Mouse (Mus musculus) gastrocnemius, postnatal 10 days (tissue): ENCODE measurements around the gene Ier5. TPM values are rescaled to one million over a fixed set of nuclear protein-coding genes. Genes with fewer than 3 reads are reported as not detected.

Experiments used
- DNase-seq: peaks from one replicate; pipeline ENCODE4 v3.0.0; 2021; ENCODE audit warnings: mixed read lengths
- total RNA-seq, 2 experiments: library from RNA; stranded (reverse); gene quantifications; 2 replicates each; pipeline ENCODE4 v1.2.3; 2021

The Ier5 gene
- total RNA-seq, 2 experiments from 2014 or later: 5.8 to 9.1 TPM

GRCm38 (mm10) chr1:155077675-155078074 is 21.8 kb downstream of the Ier5 start:
- DNase-seq: no peak

DNA sequence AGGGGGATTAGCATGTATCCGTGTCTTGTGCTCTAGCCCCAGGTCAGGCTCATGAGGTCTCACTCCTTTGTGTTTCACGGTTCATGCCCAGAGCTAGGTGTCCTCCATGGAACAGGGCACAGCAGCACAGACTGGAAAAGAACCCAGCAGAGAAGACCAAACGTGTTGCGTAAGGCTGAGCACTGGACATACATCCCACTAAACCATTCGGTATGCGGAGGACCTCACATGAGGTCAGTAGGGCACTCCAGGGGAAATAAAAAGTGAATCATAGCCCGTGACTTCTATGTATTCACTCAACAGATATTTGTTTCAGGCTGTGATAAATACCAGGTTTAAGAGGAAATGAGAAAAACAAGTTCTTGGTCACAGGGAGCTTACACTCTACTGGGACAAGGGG is 23.6 kb downstream of the Ier5 start:
- no peak for DNase-seq

GRCm38 (mm10) chr1:155074856-155075255 is 24.6 kb downstream of the Ier5 start:
- no peak for DNase-seq

GRCm38 (mm10) chr1:155073905-155074304 is 25.5 kb downstream of the Ier5 start:
- no peak for DNase-seq

GRCm38 (mm10) chr1:155073133-155073532 is 26.3 kb downstream of the Ier5 start:
- DNase-seq: no peak

DNA sequence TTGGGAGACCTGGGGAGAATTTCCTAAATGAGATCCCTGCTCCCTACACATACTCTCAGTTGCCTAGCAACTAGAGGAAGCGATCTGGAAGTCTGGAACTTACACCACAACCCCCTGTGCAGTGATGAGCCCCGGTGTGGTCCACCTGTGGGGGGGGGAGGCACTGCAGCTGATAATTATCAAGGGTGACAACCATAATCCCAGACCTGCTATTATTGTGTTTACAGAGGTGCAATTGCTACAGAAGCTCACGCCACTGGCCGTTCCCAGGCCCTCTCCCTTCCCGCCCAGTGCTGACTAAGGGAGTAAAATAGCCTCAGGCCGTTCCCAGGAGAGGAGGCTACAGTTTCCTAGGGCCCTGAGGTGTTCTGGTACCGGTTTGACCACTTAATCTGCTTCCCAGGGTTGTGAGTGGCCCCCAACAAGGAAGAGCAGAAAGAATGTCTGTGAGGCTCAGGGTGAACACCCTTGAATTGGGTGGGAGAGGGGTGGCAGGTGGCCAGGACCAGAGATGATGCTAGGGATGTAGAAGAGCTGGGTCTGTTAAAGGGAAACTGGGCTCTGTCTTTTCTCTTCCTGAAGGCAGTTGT is 28.1 kb downstream of the Ier5 start:
- DNase-seq: no peak

- no peak for DNase-seq
These were observed 28.7 kb downstream of the Ier5 start for GRCm38 (mm10) chr1:155070561-155071286.

DNA sequence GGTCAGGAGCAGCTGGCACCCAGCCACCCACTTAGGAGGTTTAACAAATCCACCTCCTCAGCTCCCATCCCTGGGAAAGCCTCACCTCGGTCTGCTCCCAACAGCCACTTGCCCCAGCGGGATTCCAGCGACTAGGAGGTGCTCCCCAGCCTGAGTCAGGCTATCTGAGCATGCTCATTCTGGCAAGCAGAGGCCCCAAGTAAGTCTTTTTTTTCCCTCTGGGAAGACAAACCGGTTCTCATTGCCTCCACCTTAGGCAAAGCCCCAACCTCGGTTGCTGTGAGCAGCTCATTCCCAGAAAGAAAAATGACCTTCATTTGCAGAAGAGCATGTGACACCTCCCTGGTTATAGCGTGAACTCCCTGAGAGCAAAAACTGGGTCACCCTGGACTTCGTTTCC is 29.7 kb downstream of the Ier5 start:
- no peak for DNase-seq

DNA sequence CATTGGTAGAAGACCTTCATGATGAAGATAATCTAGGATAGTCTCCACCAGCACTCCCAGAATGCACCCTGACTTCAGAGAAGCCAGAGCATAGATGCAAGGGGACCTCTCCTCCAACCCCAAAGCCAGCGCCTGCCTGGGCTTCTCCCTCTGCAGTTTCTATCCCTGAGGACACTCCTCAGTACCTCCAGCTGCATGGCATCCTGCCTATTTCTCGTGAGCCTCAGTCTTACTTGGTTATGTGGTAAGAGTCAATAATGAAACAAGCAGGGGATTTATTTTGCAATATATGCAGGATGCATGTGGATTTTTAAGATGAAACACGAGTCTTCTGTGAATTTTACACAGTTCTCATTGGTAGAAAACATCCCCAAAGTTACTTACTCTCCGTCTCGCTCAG is 33.2 kb downstream of the Ier5 start:
- no peak for DNase-seq

DNA sequence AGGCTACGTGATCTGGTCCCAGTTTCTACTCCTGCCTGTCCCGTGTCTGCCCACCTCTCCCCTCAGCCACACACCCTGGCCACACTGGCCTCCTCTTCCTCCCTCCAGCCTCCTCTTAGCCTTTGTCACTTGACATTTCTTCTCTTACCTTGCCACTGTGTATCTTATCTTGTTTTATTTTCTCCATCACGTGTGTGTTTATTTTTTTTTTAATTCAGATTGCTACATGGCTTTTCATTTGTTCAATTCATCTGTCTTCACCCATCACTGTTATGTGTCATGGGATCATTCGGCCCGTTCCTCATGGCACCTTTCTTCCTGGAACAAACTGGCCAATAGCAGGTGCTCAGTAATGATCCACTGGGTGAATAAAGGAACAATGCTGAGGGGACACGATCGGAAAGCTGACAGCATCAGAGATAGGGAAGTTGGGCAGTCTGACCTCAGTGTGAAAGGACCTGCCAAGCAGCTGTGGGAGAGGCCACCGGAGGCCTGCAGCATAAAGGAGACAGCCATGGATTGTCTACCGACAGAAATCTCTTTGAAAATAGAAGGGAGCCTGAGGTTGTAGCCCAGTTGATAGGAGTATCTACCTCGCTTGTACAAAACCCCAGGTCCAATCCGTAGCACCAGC is 34.3 kb downstream of the Ier5 start:
- DNase-seq: no peak

GRCm38 (mm10) chr1:155064649-155065048 is 34.8 kb downstream of the Ier5 start:
- DNase-seq: no peak

DNA sequence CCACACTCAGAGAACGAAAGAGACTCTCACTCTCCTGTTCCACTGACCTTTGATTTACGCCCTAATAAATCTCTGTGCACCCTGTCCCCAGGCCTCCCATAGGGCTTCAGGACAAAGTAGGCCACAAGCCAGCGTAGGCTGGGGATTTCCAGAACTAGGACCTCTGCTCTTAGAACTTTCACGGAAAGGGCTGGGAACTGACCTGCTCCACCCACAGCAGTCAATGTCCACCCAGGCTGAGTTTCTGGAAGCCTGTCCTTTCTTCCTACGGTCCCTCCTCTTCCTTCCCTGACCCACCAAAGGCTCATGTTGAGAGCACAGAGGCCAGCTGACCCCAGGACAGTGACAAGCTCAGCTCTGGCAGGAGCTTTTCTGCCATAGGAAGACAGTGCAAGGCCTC is 35.3 kb downstream of the Ier5 start:
- no peak for DNase-seq

DNA sequence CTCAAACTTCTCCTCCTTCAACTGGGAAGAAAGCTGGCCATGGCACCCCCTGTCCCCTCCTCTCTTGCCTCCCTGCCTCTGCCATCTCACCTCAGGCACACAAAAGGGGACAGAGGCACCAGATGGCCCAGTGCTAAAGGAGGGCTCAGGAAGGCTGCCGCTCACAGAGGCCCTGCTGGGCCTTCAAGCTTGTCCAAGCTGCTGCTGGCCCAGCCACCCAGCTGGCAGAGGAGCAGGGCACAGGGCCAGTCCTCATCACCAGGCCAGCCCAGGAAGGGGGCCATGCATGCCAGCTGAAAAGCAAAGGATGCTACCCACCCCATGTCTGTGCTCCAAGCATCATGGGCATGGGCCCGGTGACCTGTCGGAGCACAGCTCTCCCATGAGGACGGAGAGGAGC is 36.5 kb downstream of the Ier5 start:
- no peak for DNase-seq

DNA sequence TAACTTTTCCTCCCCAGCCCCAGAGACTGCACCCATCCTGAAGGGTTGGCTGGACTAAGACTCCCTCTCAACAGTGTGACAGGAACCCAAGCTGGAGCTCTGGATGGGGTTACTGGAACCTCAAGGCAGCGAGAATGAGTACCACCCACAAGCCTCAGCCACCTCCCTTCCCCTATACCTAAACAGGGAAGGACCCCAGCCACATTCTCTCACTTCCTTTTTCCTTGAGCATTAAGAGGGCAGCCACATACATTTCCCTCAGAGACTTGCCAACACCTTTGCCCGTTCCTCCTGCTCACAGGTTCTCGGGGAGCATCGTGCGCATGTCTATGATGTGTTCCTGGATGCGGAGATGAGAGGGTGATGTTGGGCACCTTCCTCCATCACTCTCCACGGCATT is 37.4 kb downstream of the Ier5 start:
- no peak for DNase-seq

DNA sequence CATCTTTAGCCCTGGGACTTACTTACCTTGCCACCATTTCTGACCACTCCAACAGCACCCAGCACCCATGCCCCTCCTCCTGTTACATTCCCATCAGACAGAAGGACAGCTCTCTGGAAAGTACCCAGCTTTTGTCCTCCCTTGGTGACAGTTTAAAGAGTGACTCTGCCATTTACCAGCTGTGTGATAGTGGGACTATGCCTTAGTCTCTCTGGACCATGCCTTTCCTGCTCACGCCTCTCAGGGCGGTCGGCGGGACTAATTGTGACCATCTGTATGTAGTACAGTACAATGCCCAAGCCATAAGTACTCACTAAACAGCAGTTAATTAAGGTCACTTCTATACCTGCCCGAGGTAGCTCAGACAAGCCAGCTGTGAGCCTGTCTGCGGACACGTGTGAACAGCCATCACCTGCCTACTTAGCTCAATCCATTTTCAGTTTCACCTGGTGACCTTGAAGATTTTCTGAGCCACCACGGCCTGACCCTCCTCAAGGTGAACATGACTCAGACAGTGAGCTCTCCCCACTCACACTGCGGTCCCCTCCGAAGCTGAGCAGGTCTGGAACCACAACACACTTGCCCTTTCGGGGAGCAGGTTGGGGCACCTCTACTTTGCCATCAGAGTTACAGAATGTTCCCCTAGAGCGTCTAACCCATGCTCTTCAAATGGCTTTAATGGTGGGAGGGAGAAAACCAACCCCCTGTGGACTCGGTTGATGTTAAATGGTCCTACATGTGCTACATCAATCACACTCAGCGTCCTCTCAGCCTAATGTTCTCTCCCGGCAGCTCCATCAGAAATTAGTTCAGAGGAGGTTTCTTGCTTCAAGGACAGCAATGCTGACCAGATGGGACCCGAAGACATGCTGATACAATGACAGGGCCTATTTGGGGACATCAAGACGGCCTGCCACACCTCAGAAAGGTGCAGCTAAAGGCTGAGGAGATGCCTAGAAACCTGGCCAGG is 38.3 kb downstream of the Ier5 start:
- DNase-seq: no peak

DNA sequence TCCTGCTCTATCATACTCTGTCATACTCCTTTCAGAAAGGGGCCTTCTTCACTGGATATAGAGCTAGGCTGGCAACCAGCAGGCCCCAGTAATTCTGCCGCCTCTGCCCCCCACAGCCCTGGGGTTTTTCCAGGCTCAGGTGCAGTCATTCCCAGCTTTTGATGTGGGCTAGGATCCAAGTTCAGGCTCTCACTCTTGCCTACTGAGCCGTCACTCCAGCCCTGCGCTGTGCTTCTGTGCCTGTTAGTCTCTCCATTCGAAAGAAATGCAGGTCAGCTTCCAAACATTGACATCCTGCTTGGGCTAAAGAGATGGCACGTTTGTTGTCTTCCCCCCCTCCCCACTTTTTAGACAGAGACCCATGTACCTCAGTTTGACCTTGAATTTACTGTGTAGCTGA is 39.2 kb downstream of the Ier5 start:
- DNase-seq: no peak

DNA sequence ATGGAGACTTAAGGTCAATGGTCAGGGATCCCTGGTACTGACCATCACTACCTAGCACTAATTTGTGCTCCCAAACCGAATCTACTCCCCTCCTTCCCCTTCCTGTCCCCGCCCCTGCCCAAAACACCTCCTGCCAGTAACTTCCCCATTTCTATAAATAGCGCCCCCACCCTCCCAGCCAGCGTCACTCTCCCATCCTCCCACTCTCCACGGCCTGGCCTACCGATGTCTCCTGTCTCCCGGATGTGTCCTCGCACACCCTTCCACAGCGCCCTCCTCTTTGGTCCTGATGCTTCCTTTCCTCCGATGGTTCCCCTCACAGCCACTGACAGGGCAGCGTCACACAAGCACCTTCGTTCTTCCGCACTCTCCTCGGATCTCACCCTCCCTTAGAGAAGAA is 39.9 kb downstream of the Ier5 start:
- peak; percentile 32 for DNase-seq

- no peak for DNase-seq
These were observed 41.1 kb downstream of the Ier5 start for GRCm38 (mm10) chr1:155058099-155059012.

GRCm38 (mm10) chr1:155056166-155056565 is 43.3 kb downstream of the Ier5 start:
- no peak for DNase-seq

DNA sequence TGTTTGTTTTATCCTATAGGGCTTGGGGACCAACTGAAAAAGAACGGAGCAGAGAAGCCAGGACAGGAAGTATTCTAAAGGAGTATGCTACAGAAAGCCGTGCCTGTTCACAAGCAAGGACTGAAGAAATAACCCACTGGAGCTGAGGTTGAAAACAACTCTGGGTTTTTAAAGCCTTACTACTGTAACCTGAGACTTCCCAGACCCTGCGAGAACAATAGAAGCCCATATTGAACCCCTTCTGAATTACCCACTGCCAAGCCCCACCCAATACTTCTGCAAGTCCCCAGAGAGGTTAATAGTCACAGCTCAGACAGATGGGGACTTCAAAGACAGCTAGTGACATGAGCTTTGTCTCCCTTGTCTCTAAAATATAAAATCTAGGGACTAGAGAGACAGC is 44.4 kb downstream of the Ier5 start:
- no peak for DNase-seq

DNA sequence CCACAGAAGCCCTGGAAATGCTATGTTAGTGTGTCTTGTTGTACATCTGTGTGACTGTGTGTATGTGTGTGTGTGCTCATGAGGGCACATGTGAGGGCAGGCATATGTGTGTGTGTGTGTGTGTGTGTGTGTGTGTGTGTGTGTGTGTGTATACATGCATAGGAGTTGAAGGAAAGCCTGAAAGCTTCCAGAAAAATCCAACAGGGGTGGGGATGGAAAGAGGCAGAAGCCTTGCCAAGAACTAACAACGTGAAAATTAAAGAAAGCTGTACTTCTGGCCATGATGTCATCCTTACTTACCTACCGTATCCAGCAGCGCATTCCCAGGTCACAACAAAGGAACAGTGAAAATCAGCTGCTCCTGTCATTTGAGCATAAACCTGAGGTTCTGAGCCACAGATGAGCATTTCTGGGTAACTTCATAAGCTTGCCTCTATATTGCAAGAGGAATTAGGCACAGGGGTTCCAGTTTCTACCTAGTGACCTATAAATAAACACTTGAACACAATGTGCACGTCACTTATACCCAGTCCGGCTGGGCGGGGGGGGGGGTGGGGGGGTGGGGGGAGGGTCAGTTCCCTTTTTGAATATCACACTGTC is 45.0 kb downstream of the Ier5 start:
- DNase-seq: no peak
